Mouse (Mus musculus): Measurements from ENCODE around the gene Oxa1l.

DNA sequence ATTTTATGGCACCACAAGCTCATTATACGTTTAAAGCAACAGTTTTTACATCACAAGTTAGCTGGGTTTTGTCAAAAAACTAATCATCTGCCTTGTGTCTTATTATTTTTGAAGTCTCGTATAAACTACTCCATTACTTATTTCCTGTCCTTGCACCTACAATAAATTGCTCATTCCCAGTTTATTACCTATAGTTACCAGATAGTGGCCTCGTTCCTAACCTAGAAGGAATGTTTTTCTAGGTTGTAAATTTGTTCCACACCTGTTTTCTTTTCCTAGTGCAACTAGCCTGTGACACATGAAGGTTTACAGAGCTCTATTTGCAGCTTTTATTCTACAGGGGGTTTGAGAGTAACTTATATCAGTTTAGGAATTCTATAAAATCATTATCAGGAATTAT, 41.1 kb downstream of the Oxa1l start:
- no peak for TF ChIP-seq USF1 (IDR thresholded peaks at IDR 0.05; ENCODE audit: low read depth, low read length)
- no peak for TF ChIP-seq GATA1 (IDR thresholded peaks at IDR 0.05; ENCODE audit: low read depth, low read length)
- TF ChIP-seq MAX (IDR thresholded peaks at IDR 0.05; ENCODE audit: low read length) = no peak
- TF ChIP-seq POLR2A (IDR thresholded peaks at IDR 0.05; ENCODE audit: control insufficient read depth in 1 of 2, insufficient read depth in 1 of 2, low read depth in 1 of 2, low read length in 2 of 2, poor library complexity in 1 of 2) = no peak
- no peak for TF ChIP-seq POLR2AphosphoS2 (IDR thresholded peaks at IDR 0.05; ENCODE audit: low read length)
- no peak for TF ChIP-seq TBP (IDR thresholded peaks at IDR 0.05; ENCODE audit: low read depth, low read length)
- no peak for TF ChIP-seq HCFC1 (IDR thresholded peaks at IDR 0.05; ENCODE audit: low read depth, low read length)
- no peak for TF ChIP-seq MAFK (IDR thresholded peaks at IDR 0.05; ENCODE audit: borderline replicate concordance, low read depth, low read length)
